Mouse (Mus musculus) hindbrain, embryonic 12.5 days (tissue): ENCODE measurements around the gene Arnt2. TPM values are rescaled to one million over a fixed set of nuclear protein-coding genes. Genes with fewer than 3 reads are reported as not detected.

Source experiments
- ATAC-seq: fragments of 200-750 bp; cut with Nextera tagmentation; 2 replicates; pipeline ENCODE4 v1.8.0; 2017; ENCODE audit warnings: moderate TSS enrichment; ENCODE audit not compliant: low FRiP score
- H3K27ac ChIP-seq: fragments of 300-500 bp; sonication (generic); 2 replicates; pipeline ENCODE4 v1.5.1; 2016; ENCODE audit warnings: mild to moderate bottlenecking
- H3K27me3 ChIP-seq: fragments of 300-500 bp; sonication (generic); 2 replicates; pipeline ENCODE4 v1.6.1; 2016; ENCODE audit warnings: mild to moderate bottlenecking
- H3K36me3 ChIP-seq: fragments of 300-500 bp; sonication (generic); 2 replicates; pipeline ENCODE4 v1.6.1; 2016; ENCODE audit warnings: mild to moderate bottlenecking
- H3K4me1 ChIP-seq: fragments of 300-500 bp; sonication (generic); 2 replicates; pipeline ENCODE4 v1.6.1; 2016
- H3K4me2 ChIP-seq: fragments of 300-500 bp; sonication (generic); replicated peaks from 2 replicates; pipeline ENCODE4 v1.6.1; 2016; ENCODE audit warnings: mild to moderate bottlenecking
- H3K4me3 ChIP-seq: fragments of 300-500 bp; sonication (generic); 2 replicates; pipeline ENCODE4 v1.5.1; 2016; ENCODE audit warnings: mild to moderate bottlenecking
- H3K9ac ChIP-seq: fragments of 300-500 bp; sonication (generic); 2 replicates; pipeline ENCODE4 v1.6.1; 2016; ENCODE audit warnings: mild to moderate bottlenecking, moderate library complexity
- H3K9me3 ChIP-seq: fragments of 300-500 bp; sonication (generic); replicated peaks from 2 replicates; pipeline ENCODE4 v1.6.1; 2016; ENCODE audit warnings: mild to moderate bottlenecking
- WGBS: fragments of 180-500 bp; shearing (Covaris S2); methylation state at CpG from one replicate; pipeline ENCODE4 v1.1.7; 2016; 5-methylcytosine and 5-hydroxymethylcytosine counted together
- polyA plus RNA-seq: library from polyadenylated mRNA; unstranded; fragments of >200 nt; fragmentation: Nextera tagmentation; extraction: Ambion mirVana; gene quantifications from 2 replicates; pipeline ENCODE4 v1.2.1, GENCODE M21; 2016

Arnt2 gene
- polyA plus RNA-seq, 1 experiment from 2014 or later = 57.6 TPM

GRCm38 (mm10) chr7:84358426-84358825, 51.5 kb downstream of the Arnt2 start:
- Histone ChIP-seq H3K27me3 (no peaks in the 10 kb centered on the region), H3K9ac (no peak overlapping the region), H3K4me3 (no peak overlapping the region), H3K4me2 (no peak overlapping the region), H3K36me3 (peaks cover 30% of the 10 kb centered on the region), H3K4me1 (0 out of 2 replicates have a peak, but pooled peaks cover 6% of the 10 kb centered on the region), H3K27ac (no peak overlapping the region), H3K9me3 (no peaks in the 10 kb centered on the region)
- WGBS = 61% methylated on average over 1 of the region's 1 CpGs
- ATAC-seq = no peak

- 0 out of 2 replicates have a peak, but pooled peaks have one; percentile 50 for ATAC-seq
- H3K9ac ChIP-seq = no peak overlapping the region
- 77% methylated on average over 10 of the region's 10 CpGs for WGBS
- H3K4me3 ChIP-seq = no peak overlapping the region
- H3K4me1 ChIP-seq = 0 out of 2 replicates have a peak, but pooled peaks cover 2% of the 10 kb centered on the region
- peaks cover 32% of the 10 kb centered on the region for H3K36me3 ChIP-seq
- H3K27ac ChIP-seq = no peak overlapping the region
- H3K9me3 ChIP-seq = no peaks in the 10 kb centered on the region
- no peaks in the 10 kb centered on the region for H3K27me3 ChIP-seq
- H3K4me2 ChIP-seq = no peak overlapping the region
These were observed 54.1 kb downstream of the Arnt2 start for GRCm38 (mm10) chr7:84355619-84356570.

GRCm38 (mm10) chr7:84354890-84355289, 55.1 kb downstream of the Arnt2 start:
- no peaks in the 10 kb centered on the region for H3K27me3 ChIP-seq
- peaks cover 24% of the 10 kb centered on the region for H3K36me3 ChIP-seq
- H3K9ac ChIP-seq = no peak overlapping the region
- no peak overlapping the region for H3K4me3 ChIP-seq
- no peak for ATAC-seq
- no peaks in the 10 kb centered on the region for H3K4me1 ChIP-seq
- H3K27ac ChIP-seq = no peak overlapping the region
- 94% methylated on average over 2 of the region's 2 CpGs for WGBS
- no peak overlapping the region for H3K4me2 ChIP-seq
- H3K9me3 ChIP-seq = no peaks in the 10 kb centered on the region

GRCm38 (mm10) chr7:84350529-84350928, 59.4 kb downstream of the Arnt2 start:
- H3K27me3 ChIP-seq = no peaks in the 10 kb centered on the region
- ATAC-seq = no peak
- no peak overlapping the region for H3K4me2 ChIP-seq
- no peak overlapping the region for H3K9ac ChIP-seq
- H3K4me1 ChIP-seq = no peaks in the 10 kb centered on the region
- H3K4me3 ChIP-seq = no peak overlapping the region
- H3K9me3 ChIP-seq = no peaks in the 10 kb centered on the region
- H3K36me3 ChIP-seq = peaks cover 38% of the 10 kb centered on the region
- no peak overlapping the region for H3K27ac ChIP-seq

- H3K4me1 ChIP-seq = no peaks in the 10 kb centered on the region
- no peak overlapping the region for H3K4me3 ChIP-seq
- no peak for ATAC-seq
- H3K27me3 ChIP-seq = no peaks in the 10 kb centered on the region
- peaks cover 43% of the 10 kb centered on the region for H3K36me3 ChIP-seq
- H3K27ac ChIP-seq = no peak overlapping the region
- no peaks in the 10 kb centered on the region for H3K9me3 ChIP-seq
- no peak overlapping the region for H3K9ac ChIP-seq
- H3K4me2 ChIP-seq = no peak overlapping the region
- 90% methylated on average over 2 of the region's 2 CpGs for WGBS
These were observed 60.0 kb downstream of the Arnt2 start for GRCm38 (mm10) chr7:84349976-84350375.

- no peak for ATAC-seq
- Histone ChIP-seq H3K9ac (no peak overlapping the region), H3K27ac (no peak overlapping the region), H3K4me1 (no peaks in the 10 kb centered on the region), H3K4me3 (no peak overlapping the region), H3K36me3 (peaks cover 60% of the 10 kb centered on the region), H3K9me3 (peaks cover 4% of the 10 kb centered on the region), H3K4me2 (no peak overlapping the region), H3K27me3 (no peaks in the 10 kb centered on the region)
- WGBS = 88% methylated on average over 9 of the region's 9 CpGs
These were observed 61.6 kb downstream of the Arnt2 start for GRCm38 (mm10) chr7:84348145-84348911.

GRCm38 (mm10) chr7:84343160-84343559, 66.8 kb downstream of the Arnt2 start:
- Histone ChIP-seq H3K4me1 (no peaks in the 10 kb centered on the region), H3K36me3 (peaks cover 74% of the 10 kb centered on the region), H3K4me3 (no peak overlapping the region), H3K4me2 (no peak overlapping the region), H3K9ac (no peak overlapping the region), H3K9me3 (peaks cover 6% of the 10 kb centered on the region), H3K27me3 (no peaks in the 10 kb centered on the region), H3K27ac (no peak overlapping the region)
- no peak for ATAC-seq
- WGBS = 93% methylated on average over 3 of the region's 3 CpGs

- WGBS = 85% methylated on average over 1 of the region's 1 CpGs
- no peak overlapping the region for H3K4me2 ChIP-seq
- no peaks in the 10 kb centered on the region for H3K27me3 ChIP-seq
- peaks cover under 1% of the 10 kb centered on the region; the same call in 1 of the 2 replicates for H3K4me1 ChIP-seq
- H3K9ac ChIP-seq = no peak overlapping the region
- H3K36me3 ChIP-seq = peaks cover 57% of the 10 kb centered on the region
- peaks cover 6% of the 10 kb centered on the region for H3K9me3 ChIP-seq
- no peak for ATAC-seq
- H3K4me3 ChIP-seq = no peak overlapping the region
- H3K27ac ChIP-seq = no peak overlapping the region
These were observed 69.0 kb downstream of the Arnt2 start for GRCm38 (mm10) chr7:84341001-84341400.

- H3K36me3 ChIP-seq = peaks cover 40% of the 10 kb centered on the region
- no peak overlapping the region for H3K4me2 ChIP-seq
- ATAC-seq = no peak
- no peak overlapping the region for H3K9ac ChIP-seq
- 82% methylated on average over 1 of the region's 1 CpGs for WGBS
- peaks cover 5% of the 10 kb centered on the region; the same call in 1 of the 2 replicates for H3K4me1 ChIP-seq
- H3K9me3 ChIP-seq = peaks cover 6% of the 10 kb centered on the region
- no peak overlapping the region for H3K27ac ChIP-seq
- no peak overlapping the region for H3K4me3 ChIP-seq
- no peaks in the 10 kb centered on the region for H3K27me3 ChIP-seq
These were observed 70.8 kb downstream of the Arnt2 start for GRCm38 (mm10) chr7:84339186-84339585.

- Histone ChIP-seq H3K36me3 (peaks cover 32% of the 10 kb centered on the region; the same call in 1 of the 2 replicates), H3K9me3 (no peaks in the 10 kb centered on the region), H3K4me2 (no peak overlapping the region), H3K4me3 (no peak overlapping the region), H3K27me3 (no peaks in the 10 kb centered on the region), H3K27ac (no peak overlapping the region), H3K4me1 (peaks cover 9% of the 10 kb centered on the region), H3K9ac (no peak overlapping the region)
- 81% methylated on average over 4 of the region's 4 CpGs for WGBS
- no peak for ATAC-seq
These were observed 72.2 kb downstream of the Arnt2 start for GRCm38 (mm10) chr7:84337768-84338167.

GRCm38 (mm10) chr7:84336907-84337306, 73.1 kb downstream of the Arnt2 start:
- Histone ChIP-seq H3K4me1 (peaks cover 15% of the 10 kb centered on the region), H3K27me3 (no peaks in the 10 kb centered on the region), H3K9me3 (no peaks in the 10 kb centered on the region), H3K27ac (no peak overlapping the region), H3K36me3 (peaks cover 28% of the 10 kb centered on the region; the same call in 1 of the 2 replicates), H3K4me3 (no peak overlapping the region), H3K9ac (no peak overlapping the region), H3K4me2 (no peak overlapping the region)
- 87% methylated on average over 4 of the region's 4 CpGs for WGBS
- no peak for ATAC-seq

- no peak overlapping the region for H3K4me3 ChIP-seq
- ATAC-seq = no peak
- H3K4me1 ChIP-seq = peaks cover 19% of the 10 kb centered on the region
- no peak overlapping the region for H3K9ac ChIP-seq
- H3K36me3 ChIP-seq = peaks cover 26% of the 10 kb centered on the region; the same call in 1 of the 2 replicates
- H3K4me2 ChIP-seq = no peak overlapping the region
- no peaks in the 10 kb centered on the region for H3K27me3 ChIP-seq
- no peak overlapping the region for H3K27ac ChIP-seq
- no peaks in the 10 kb centered on the region for H3K9me3 ChIP-seq
- 46% methylated on average over 2 of the region's 2 CpGs for WGBS
These were observed 73.4 kb downstream of the Arnt2 start for GRCm38 (mm10) chr7:84336580-84336886.
